Mouse (Mus musculus) gastrocnemius, adult 18-20 months (tissue): ENCODE measurements at regions not wholly inside any gene's neighbourhood (a gene's known extent, or its start where the extent isn't known, plus 50 kb on each side); places are given as distances from the start of the nearest gene placed in this dataset.

Source experiments
- DNase-seq: peaks from one replicate; pipeline ENCODE4 v3.0.0; 2021; ENCODE audit warnings: low spot score

DNA sequence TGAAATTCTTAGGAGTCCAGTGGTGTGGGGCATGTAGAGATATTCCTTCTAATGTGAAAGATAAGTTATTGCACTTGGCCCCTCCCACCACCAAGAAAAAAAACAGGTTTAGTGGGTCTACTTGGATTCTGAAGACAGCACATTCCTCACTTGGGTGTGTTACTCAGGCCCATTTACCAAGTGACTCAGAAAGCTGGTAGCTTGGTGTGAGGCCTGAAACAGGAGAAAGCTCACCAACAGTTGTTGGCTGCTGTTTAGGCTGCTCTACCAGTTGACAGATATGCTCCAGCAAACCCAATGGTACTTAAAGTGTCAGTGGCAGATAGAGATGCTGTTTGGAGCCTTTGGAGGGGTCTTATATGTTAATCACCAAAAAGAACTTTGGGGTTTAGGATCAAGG lies 207.8 kb upstream of the Gm11042 start:
- DNase-seq: no peak

DNA sequence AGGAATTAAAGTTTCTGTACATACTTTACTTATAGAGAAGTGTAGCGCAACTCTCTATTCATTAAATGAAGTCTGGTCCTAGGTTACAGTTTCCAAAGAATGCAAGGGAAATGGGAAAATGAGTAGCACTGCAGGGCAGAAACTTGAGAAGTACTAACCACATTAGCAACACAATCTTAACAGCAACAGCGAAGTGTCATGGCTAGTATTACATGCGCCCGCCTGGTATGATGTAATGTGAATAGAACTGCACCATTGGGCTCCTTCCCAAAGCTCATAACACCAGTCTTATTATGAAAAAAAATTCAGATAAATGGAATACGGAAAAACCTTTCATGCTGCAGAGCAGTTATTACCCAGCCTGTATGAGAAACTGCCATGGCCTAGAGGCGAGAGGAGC lies 201.8 kb upstream of the Gm11042 start:
- DNase-seq: no peak

DNA sequence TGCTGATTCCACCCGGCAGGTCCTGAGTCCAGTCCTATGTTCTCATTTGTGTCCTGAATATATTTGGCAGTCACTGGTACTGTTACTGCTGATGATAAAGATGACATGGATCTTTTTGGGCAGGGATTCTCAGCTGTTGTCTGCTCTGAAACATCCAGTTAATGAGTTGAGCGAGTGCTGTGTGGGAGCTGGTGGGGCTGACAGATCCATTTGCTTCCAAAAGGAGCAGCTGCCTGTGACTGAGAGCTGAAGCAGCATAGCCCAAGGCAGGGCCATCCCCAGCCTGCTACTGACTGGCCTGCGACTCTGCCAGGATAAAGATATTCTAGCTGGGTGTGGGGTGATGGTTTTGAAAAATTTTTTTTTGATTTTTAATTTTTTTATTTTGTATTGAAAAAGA lies 200.3 kb upstream of the Gm11042 start:
- no peak for DNase-seq

DNA sequence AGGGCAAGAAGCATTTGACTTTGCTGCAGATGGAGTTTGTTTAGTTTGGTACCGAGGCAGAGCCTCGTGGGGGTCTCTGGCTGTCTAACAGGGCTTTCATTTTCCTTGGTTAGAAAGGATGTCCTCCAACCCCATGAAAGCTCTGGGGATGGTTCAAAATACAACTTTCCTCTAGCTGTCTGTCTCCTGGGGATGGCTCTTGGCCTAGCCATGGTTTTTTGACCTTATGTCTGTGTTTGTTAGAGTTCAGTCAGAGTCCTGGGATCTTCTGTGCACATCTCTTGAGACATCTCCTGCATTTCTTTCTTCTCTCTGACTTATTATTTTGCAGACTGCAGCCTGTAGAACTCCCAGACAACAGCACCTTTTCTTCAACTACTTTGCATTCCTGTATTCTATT lies 186.6 kb upstream of the Gm11042 start:
- peak; percentile 1 for DNase-seq

DNA sequence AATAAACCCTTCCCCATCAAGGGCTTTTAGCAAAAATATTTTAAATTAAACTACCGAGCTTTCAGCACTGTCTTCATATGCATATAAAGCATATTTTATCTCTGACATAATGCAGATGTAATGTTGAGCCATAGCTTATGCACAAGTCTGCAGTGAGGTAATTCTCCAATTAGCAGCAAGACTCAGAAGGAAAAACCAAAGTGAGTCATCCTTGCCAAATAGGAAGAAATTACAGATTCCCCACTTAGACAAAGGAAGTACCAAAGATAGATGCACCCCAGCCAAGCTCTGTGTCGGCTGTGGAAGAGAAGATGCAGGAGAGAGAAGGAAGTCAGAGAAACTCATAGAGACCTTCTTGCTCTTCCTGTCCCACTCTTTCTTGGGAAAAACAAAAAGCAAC lies 161.4 kb upstream of the Gm11042 start:
- DNase-seq: no peak

DNA sequence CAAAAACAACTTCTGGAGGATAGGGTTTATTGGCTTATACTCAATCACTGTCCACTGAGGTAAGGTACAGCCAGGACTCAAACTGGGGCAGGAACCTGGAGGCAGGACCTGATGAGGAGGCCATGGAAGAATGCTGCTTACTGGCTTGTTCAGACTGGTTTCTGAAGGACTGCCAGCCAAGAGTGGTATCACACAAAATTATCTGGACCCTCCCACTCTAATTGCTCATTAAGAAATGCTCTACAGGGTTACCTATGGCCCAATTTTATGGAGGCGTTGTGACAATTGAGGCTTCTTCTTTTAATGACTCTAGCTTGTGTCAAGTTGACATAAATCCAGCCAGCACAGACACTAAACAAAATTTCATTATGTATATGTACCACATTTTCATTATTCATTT lies 158.5 kb upstream of the Gm11042 start:
- no peak for DNase-seq

DNA sequence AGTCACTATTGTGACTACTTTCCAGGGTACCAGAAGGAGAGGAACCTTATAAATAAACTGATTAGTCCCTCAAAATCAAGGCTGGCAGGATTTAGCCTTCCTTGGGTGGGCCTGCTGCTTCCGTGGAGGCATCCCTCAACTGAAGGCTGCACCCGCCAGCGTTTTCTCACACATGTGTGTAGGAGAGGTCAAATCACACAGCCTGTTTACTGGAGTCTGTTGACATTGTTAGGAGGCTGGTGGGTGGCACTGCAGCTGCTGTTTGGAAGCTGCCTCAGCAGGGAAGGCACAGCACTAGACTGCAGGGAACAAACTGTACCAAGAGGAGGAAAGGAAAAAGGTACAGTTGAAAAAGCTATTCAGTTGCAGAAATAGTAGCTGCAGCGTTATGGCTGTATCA lies 142.3 kb upstream of the Gm11042 start:
- no peak for DNase-seq

DNA sequence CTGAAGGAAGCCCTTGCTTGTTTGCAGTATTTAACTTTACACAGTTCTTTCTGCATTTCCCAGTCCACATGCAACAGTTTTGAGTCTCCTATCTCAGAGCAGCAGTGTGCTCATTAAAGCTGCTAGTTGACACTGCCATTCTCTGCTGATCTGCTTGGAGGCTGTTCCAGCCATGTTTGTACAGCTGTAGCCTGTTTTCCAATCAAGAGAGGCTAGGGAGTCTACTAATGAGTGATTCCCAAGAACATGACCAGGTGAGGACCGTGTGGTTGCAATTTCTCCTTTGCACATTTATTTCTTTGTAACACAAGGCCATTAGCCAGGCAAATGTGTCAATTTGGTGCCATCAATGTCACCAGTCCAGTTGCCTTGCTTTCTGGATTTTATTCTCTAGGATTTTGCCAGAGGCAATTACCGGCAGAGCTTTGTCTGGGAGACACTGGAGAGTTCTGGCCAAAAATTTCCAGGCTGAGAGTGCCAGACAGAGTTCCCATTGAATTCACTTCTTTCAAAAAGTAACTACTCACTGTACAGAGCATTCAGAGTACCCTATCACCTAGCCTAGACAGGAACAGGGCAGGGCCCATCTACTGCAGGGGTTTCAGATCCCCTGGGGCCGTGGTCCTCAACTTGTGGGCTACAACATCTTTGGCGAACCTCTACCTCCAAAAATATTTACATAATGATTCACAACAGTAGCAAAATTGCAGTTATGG lies 136.3 kb upstream of the Gm11042 start:
- DNase-seq: no peak

DNA sequence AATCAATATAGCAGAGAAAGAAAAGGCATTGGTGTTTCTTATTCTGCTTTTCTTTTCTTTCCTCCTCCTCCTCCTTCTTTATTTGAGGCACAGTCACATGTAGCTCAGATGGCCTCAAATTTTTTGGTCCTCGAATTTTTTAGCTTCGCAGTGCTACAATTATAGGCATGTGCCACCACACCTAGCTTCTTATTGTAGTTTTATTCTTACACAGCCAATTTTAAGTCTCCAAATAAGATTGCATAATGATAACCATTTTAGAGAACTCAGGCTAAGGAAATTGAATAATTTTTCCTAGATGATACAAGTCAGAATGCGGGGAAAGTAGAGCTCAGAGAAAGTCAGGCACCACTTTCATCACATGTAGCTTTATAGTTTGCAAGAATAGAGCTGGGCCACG lies 132.1 kb upstream of the Gm11042 start:
- DNase-seq: no peak

DNA sequence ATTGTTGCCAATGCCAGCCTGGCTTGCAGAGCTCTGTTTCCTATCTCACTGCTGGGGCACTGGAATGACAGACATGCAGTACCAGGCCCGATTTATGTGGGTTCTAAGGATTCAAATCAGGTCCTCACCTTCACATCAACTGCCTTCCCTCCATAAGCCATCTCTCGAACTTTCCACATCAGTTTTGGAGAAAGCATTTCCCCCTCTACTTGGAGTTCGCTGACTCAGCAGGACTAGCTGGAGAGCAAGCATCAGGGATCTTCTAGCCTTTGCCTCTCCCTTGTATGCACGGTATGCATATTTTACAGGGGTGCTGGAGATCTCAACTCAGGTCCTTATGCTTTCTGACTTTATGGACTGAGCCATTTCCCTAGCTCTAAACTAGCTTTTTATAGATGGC lies 118.7 kb upstream of the Gm11042 start:
- DNase-seq: no peak

DNA sequence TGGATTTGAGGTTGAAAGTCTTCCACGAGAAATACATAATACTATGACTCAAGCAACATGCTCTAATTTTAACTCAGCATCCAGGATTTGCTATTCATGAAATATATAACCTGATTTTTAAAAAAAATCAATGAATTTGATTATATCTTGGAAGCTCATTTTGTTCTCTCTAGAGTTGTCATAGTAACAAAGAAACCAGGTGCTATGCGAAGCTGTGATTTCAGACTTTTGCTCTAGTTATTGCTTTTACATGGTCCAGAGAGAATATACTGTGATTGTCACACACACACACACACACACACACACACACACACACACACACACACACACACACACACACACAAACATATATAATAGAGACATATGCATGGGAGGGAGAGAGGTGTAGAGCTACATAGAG lies 98.5 kb upstream of the Gm11042 start:
- DNase-seq: no peak

DNA sequence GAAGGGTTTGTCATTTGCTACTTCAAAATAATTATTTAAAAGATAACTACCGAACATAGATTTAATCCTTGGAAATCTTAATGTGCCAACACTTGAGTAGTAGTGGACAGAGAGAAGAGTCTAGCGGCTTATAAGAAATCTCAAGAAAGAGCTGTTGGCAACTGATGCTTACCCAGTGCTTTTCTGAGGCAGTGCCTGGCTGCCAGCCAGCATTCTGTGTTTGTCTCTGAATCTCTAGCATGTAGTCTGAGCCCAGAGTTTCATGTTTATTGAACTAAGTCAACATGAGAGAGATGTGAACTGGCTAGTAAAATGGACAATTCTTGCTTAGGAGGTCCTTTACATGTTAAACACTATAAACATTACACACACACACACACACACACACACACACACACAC lies 94.3 kb upstream of the Gm11042 start:
- no peak for DNase-seq

DNA sequence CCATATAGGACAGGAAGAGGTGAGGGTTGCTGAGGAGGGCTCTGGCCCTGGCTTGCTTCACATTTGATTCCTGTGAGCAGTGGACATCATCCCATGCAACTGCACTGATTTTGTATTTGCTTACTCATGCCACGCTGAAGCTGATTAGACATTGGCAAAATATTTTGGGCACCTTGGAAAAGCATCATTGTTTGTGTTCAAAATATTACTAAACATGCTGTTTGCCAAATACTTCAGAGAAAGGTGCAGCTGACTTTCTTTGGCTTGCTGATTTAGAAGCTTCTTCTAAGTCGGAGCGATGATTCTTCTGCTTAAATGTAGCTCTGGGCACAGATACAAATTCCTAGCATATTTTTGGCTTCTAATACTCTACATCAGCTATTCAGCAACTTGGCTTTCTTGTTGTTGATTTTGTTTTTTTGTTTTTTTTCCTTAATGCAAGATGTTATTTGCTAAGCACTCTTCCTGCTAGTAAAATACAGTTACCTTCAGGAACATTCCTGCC lies 91.4 kb upstream of the Gm11042 start:
- no peak for DNase-seq

DNA sequence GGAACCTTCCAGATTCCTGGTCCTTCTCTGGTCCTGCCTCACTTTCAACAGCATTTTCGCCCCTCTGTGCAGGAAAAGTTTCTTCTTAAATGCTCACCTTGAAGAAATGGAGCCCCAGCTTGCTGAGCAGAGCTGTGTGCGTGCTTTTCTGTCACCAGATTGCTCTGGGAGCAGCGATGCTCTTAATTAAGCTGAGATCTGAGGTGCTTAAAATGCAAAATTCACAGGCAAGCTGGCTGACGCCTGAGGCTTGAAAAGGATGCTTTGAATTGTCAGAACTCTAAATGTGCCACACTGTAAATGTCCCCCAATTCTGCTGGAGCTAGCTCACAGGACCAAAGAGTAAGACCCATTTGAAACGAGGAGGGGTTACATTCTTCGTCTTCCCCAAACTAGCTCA lies 73.6 kb upstream of the Gm11042 start:
- DNase-seq: no peak
